Mouse (Mus musculus) small intestine, adult 2 months (tissue): ENCODE measurements around the gene Sfmbt1. TPM values are rescaled to one million over a fixed set of nuclear protein-coding genes. Genes with fewer than 3 reads are reported as not detected.

Source experiments
- H3K27ac ChIP-seq: fragments of 200-500 bp; 2 replicates; pipeline ENCODE4 v1.5.1; 2012; ENCODE audit warnings: low read depth, low read length, control low read depth, inconsistent platforms; ENCODE audit not compliant: insufficient read depth
- H3K27me3 ChIP-seq: fragments of 200-500 bp; 2 replicates; pipeline ENCODE4 v1.6.1; 2012; ENCODE audit warnings: mild to moderate bottlenecking, moderate library complexity, low read length, inconsistent platforms; ENCODE audit not compliant: control insufficient read depth, insufficient read depth
- H3K36me3 ChIP-seq: fragments of 200-500 bp; 2 replicates; pipeline ENCODE4 v1.6.1; 2012; ENCODE audit warnings: mild to moderate bottlenecking, low read length, control low read depth, inconsistent platforms; ENCODE audit not compliant: control insufficient read depth, insufficient read depth
- H3K4me1 ChIP-seq: fragments of 200-500 bp; 2 replicates; pipeline ENCODE4 v1.6.1; 2012; ENCODE audit warnings: low read length, inconsistent platforms, mixed read lengths; ENCODE audit not compliant: control insufficient read depth, insufficient read depth, insufficient read length
- H3K4me3 ChIP-seq: fragments of 200-500 bp; 2 replicates; pipeline ENCODE4 v1.5.1; 2012; ENCODE audit warnings: low read depth, mild to moderate bottlenecking, control low read depth, inconsistent platforms, low read length, moderate library complexity
- CTCF ChIP-seq: fragments of 200-500 bp; IDR thresholded peaks from 2 replicates; pipeline ENCODE4 v1.5.1; 2012; ENCODE audit warnings: low read depth, mild to moderate bottlenecking, control low read depth, inconsistent platforms, low read length, moderate library complexity, mixed read lengths; ENCODE audit not compliant: insufficient replicate concordance, insufficient read length; ENCODE audit errors: extremely low read depth
- POLR2A ChIP-seq: fragments of 200-500 bp; IDR thresholded peaks from 2 replicates; pipeline ENCODE4 v1.6.1; 2012; ENCODE audit warnings: low read depth, mild to moderate bottlenecking, control low read depth, inconsistent platforms, low read length, moderate library complexity
- WGBS: fragments of 180-500 bp; shearing (Covaris S2); methylation state at CpG from one replicate; pipeline ENCODE4 v1.1.7; 2018; 5-methylcytosine and 5-hydroxymethylcytosine counted together
- polyA plus RNA-seq: library from polyadenylated mRNA; depleted of rRNA; stranded (reverse); fragments of >200 nt; gene quantifications from 2 replicates; pipeline ENCODE4 v1.2.3, GENCODE M21; 2012

The Sfmbt1 gene
- polyA plus RNA-seq, 1 experiment: 0.62 TPM

DNA sequence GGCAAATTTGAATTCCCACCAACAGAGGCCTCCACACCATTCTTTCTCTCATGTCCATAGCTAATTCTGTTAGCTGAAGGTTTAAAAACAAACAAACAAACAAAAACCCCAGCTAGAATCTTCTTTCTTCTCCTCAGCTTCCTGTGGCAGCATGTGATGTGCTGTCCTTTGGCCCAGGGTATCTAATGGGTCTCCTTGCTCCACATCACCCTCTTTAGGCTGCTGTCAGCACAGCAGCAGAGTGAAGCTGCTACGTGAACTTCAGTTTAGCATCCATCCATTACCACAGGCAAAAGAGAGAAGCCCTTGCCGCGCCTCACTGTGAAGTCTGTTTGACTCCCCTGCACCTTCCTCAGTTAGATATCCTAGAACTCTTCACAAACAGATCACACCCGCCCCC, 143.3 kb downstream of the Sfmbt1 start:
- TF ChIP-seq CTCF: peak; percentile 25; the same call in 1 of the 2 replicates
- no peak for TF ChIP-seq POLR2A
- Histone ChIP-seq H3K4me1 (peaks cover 8% of the 10 kb centered on the region), H3K4me3 (no peak overlapping the region), H3K27me3 (no peaks in the 10 kb centered on the region), H3K36me3 (no peaks in the 10 kb centered on the region), H3K27ac (no peak overlapping the region)
- 82% methylated on average over 4 of the region's 4 CpGs for WGBS

DNA sequence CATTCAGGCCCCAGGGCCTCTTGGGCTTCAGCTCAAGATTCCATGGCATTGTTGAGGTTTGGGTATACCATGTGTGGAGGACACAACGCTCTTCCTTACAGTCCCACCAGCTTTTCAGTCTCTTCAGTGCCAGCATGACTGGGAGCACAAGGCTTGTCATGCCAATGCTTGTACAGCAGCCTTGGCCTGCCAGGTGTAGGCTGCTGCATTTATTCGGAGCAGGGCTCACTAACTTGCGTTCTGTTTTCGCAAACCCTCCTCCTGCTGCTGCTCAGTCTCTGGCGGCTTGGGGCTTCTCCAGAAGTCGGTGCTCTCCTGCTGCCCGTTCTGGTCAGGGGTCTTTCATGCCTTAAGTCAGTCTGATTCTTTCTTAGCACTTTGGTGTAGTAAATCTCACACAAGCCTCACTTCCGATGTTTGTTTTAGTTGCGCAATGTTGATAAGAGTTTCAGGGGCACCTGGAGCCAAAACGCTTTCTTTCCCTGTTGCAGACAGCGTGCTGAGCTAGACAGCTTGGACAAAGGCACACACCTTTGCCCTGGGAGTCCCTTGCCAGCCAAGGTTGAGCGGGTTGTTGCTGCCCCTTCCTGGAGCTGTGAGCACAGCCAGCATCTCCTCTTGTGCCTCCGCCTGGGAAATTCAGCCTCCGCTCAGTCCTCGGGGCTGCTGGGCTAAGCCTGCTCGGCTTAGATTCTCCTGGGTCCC, 146.9 kb downstream of the Sfmbt1 start:
- TF ChIP-seq CTCF: no peak
- no peak for TF ChIP-seq POLR2A
- Histone ChIP-seq H3K27me3 (no peaks in the 10 kb centered on the region), H3K27ac (no peak overlapping the region), H3K4me1 (peaks cover 8% of the 10 kb centered on the region), H3K36me3 (no peaks in the 10 kb centered on the region), H3K4me3 (no peak overlapping the region)
- 26% methylated on average over 16 of the region's 16 CpGs for WGBS

GRCm38 (mm10) chr14:30862368-30862767, 147.7 kb downstream of the Sfmbt1 start:
- TF ChIP-seq CTCF (no peak), POLR2A (no peak)
- WGBS: 64% methylated on average over 9 of the region's 9 CpGs
- no peak overlapping the region for H3K27ac ChIP-seq
- H3K4me3 ChIP-seq: no peak overlapping the region
- H3K27me3 ChIP-seq: no peaks in the 10 kb centered on the region
- H3K36me3 ChIP-seq: no peaks in the 10 kb centered on the region
- H3K4me1 ChIP-seq: peaks cover 8% of the 10 kb centered on the region

- no peaks in the 10 kb centered on the region for H3K27me3 ChIP-seq
- TF ChIP-seq CTCF (no peak), POLR2A (no peak)
- no peak overlapping the region for H3K4me3 ChIP-seq
- H3K36me3 ChIP-seq: no peaks in the 10 kb centered on the region; the same call in none of the 2 replicates
- 79% methylated on average over 3 of the region's 3 CpGs for WGBS
- H3K27ac ChIP-seq: no peak overlapping the region
- H3K4me1 ChIP-seq: peaks cover 8% of the 10 kb centered on the region
Measured at GRCm38 (mm10) chr14:30865311-30865710, 150.7 kb downstream of the Sfmbt1 start.

DNA sequence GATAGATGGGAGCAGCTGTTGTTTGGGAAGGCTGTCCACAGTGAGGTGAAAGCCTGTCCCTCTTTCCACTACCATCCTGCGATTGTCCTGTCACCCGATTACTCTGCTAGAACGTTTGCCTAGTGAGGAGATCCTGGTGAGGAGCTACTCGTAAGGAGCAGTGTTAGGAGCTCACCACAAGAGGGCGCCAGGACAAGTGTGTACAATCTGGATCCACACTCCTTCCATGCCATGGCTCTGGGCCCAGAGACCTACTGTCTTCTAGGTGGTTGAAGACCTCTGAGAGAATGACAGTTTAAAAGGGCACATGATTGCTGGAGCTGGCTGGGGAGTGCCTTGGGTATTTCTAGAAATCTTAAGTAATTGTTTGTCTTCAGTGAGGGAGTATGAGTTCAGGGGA, 152.4 kb downstream of the Sfmbt1 start:
- no peaks in the 10 kb centered on the region; the same call in 1 of the 2 replicates for H3K4me1 ChIP-seq
- no peak overlapping the region for H3K4me3 ChIP-seq
- H3K27ac ChIP-seq: no peak overlapping the region
- H3K36me3 ChIP-seq: no peaks in the 10 kb centered on the region; the same call in none of the 2 replicates
- 26% methylated on average over 5 of the region's 5 CpGs for WGBS
- no peaks in the 10 kb centered on the region for H3K27me3 ChIP-seq
- TF ChIP-seq CTCF (peak; percentile 76; the same call in 1 of the 2 replicates), POLR2A (no peak)

GRCm38 (mm10) chr14:30868826-30869225, 154.2 kb downstream of the Sfmbt1 start:
- H3K36me3 ChIP-seq: peaks cover 4% of the 10 kb centered on the region
- no peak overlapping the region for H3K27ac ChIP-seq
- H3K27me3 ChIP-seq: no peaks in the 10 kb centered on the region
- 88% methylated on average over 10 of the region's 10 CpGs for whole genome bisulfite sequencing
- no peak overlapping the region for H3K4me3 ChIP-seq
- TF ChIP-seq CTCF: no peak
- no peak for TF ChIP-seq POLR2A
- no peaks in the 10 kb centered on the region; the same call in 1 of the 2 replicates for H3K4me1 ChIP-seq

DNA sequence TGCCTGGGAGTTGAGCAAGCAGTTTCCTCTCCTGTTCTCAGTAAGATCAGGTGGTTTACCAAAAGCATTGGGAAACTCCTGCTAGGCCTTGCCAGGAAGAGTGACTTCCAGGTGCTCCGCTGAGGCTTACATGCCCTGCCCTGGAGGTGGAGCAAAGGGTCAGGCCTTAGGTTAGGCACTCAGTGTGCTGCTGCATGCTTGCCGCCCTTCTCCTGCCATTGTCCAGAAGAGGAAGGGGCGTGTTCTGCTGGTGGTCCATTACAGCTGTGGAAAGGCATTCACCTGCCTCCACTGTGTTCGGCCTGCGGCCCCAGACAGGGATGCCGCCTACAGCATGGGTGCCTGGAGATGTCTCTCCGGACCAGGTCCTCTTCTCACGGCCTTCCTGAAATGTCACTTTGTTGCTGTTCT, 154.7 kb downstream of the Sfmbt1 start:
- no peaks in the 10 kb centered on the region; the same call in 1 of the 2 replicates for H3K4me1 ChIP-seq
- WGBS: 88% methylated on average over 8 of the region's 8 CpGs
- peaks cover 8% of the 10 kb centered on the region for H3K36me3 ChIP-seq
- no peak overlapping the region for H3K27ac ChIP-seq
- TF ChIP-seq POLR2A (no peak), CTCF (no peak)
- no peaks in the 10 kb centered on the region for H3K27me3 ChIP-seq
- no peak overlapping the region for H3K4me3 ChIP-seq
